Mouse (Mus musculus) ES-E14 (cell line): Measurements from ENCODE around the gene Steap2. TPM values are rescaled to one million over a fixed set of nuclear protein-coding genes. Genes with fewer than 3 reads are reported as not detected.
A peak's percentile ranks its signal among the peaks of the same experiment; 100 is the strongest.

Experiments
- DNase-seq: peaks from one replicate; pipeline ENCODE4 v3.0.0-alpha.2; 2013; ENCODE audit warnings: low read depth, low spot score
- H3K27ac ChIP-seq: 2 replicates; pipeline ENCODE4 v1.5.1; 2012; ENCODE audit warnings: low read depth, mild to moderate bottlenecking, low read length, moderate library complexity, mixed read lengths; ENCODE audit not compliant: poor library complexity, insufficient read depth, severe bottlenecking
- H3K36me3 ChIP-seq: 2 replicates; pipeline ENCODE4 v1.6.1; 2012; ENCODE audit warnings: mild to moderate bottlenecking, low read length, moderate library complexity, mixed read lengths; ENCODE audit not compliant: control insufficient read depth, poor library complexity, insufficient read depth, severe bottlenecking
- H3K4me1 ChIP-seq, 2 experiments: fragments of 150-350 bp in 1 of 2; sonication (generic) in 1 of 2; 2 replicates each; pipeline ENCODE4 v1.6.1; 2012; ENCODE audit warnings: low read length in 2 of 2, mild to moderate bottlenecking in 1 of 2, mixed read lengths in 1 of 2; ENCODE audit not compliant: control insufficient read depth in 2 of 2, insufficient read depth in 2 of 2, poor library complexity in 1 of 2
- H3K4me3 ChIP-seq, 2 experiments: fragments of 150-350 bp in 1 of 2; sonication (generic) in 1 of 2; 2 replicates each; pipeline ENCODE4 v1.5.1; 2012; ENCODE audit warnings: low read length in 2 of 2, low read depth in 1 of 2, mild to moderate bottlenecking in 1 of 2, mixed read lengths in 1 of 2; ENCODE audit not compliant: insufficient read depth in 1 of 2, poor library complexity in 1 of 2, severe bottlenecking in 1 of 2
- H3K9ac ChIP-seq: 2 replicates; pipeline ENCODE4 v1.6.1; 2012; ENCODE audit warnings: low read depth, mild to moderate bottlenecking, low read length, mixed read lengths; ENCODE audit not compliant: poor library complexity, insufficient read depth, severe bottlenecking
- H3K9me3 ChIP-seq: fragments of 150-350 bp; sonication (generic); 2 replicates; pipeline ENCODE4 v1.6.1; 2012; ENCODE audit warnings: low read depth, mild to moderate bottlenecking, low read length; ENCODE audit not compliant: control insufficient read depth, insufficient read depth
- CHD2 ChIP-seq: IDR thresholded peaks from 2 replicates; pipeline ENCODE4 v1.6.1; 2014; ENCODE audit warnings: mild to moderate bottlenecking, low read depth, low read length, inconsistent platforms
- HCFC1 ChIP-seq: IDR thresholded peaks from 2 replicates; pipeline ENCODE4 v1.6.1; 2012; ENCODE audit warnings: low read length, inconsistent platforms, borderline replicate concordance; ENCODE audit not compliant: insufficient read depth
- MAFK ChIP-seq: IDR thresholded peaks from 2 replicates; pipeline ENCODE4 v1.6.1; 2014; ENCODE audit warnings: mild to moderate bottlenecking, low read depth, low read length, inconsistent platforms; ENCODE audit not compliant: insufficient read depth
- ZC3H11A ChIP-seq: IDR thresholded peaks from 2 replicates; pipeline ENCODE4 v1.6.1; 2012; ENCODE audit warnings: low read depth, mild to moderate bottlenecking, inconsistent platforms, low read length, borderline replicate concordance
- ZNF384 ChIP-seq: IDR thresholded peaks from 2 replicates; pipeline ENCODE4 v1.6.1; 2012; ENCODE audit warnings: low read depth, low read length, inconsistent platforms
- in situ Hi-C, 2 experiments: fragments of 600-800 bp; cut with MboI; formaldehyde crosslinking; loops; one replicate each; pipeline ENCODE4 v1.15.1; 2025; ENCODE audit warnings: low sequenced_read_pairs in 2 of 2, inconsistent platforms in 1 of 2; ENCODE audit not compliant: unreplicated experiment in 2 of 2
- total RNA-seq: library from RNA; depleted of rRNA; stranded (reverse); fragments of 300-350 nt; gene quantifications from 2 replicates; pipeline ENCODE4 v1.2.3, GENCODE M21; 2012; rRNA removed

The Steap2 gene
- total RNA-seq = 26.4 and 33.2 TPM in 2 replicates

- H3K4me1 ChIP-seq = peaks cover 7% of the 10 kb centered on the region in 2 experiments; a peak in 2 of 4 replicates
- no peak for DNase-seq
- no peaks in the 10 kb centered on the region for H3K9me3 ChIP-seq
- H3K9ac ChIP-seq = peak within 1 kb of the TSS; percentile 90
- H3K4me3 ChIP-seq = peak within 1 kb of the TSS; percentile 80 to 96
- no peaks in the 10 kb centered on the region for H3K36me3 ChIP-seq
- TF ChIP-seq CHD2 = no peak
- no peak for TF ChIP-seq ZNF384
- TF ChIP-seq ZC3H11A = no peak
- no peak for TF ChIP-seq HCFC1
- TF ChIP-seq MAFK = no peak
- in situ Hi-C loops = no loop called here
- H3K27ac ChIP-seq = peak within 1 kb of the TSS; percentile 32
These were observed at the start of gene Steap2 for GRCm38 (mm10) chr5:5693956-5694653. Gene Steap2, minus strand, starts transcription at chr5:5694578.

GRCm38 (mm10) chr5:5734445-5734844 is 40.1 kb upstream of the Steap2 start:
- TF ChIP-seq HCFC1 = no peak
- TF ChIP-seq MAFK = no peak
- no peak for TF ChIP-seq ZC3H11A
- TF ChIP-seq CHD2 = no peak
- TF ChIP-seq ZNF384 = no peak
- Histone ChIP-seq H3K9me3 (no peaks in the 10 kb centered on the region), H3K9ac (no peak overlapping the region), H3K36me3 (no peaks in the 10 kb centered on the region), H3K4me1 (no peaks in the 10 kb centered on the region), H3K4me3 (no peak overlapping the region), H3K27ac (no peak overlapping the region)
- in situ Hi-C loops = no loop called here
- no peak for DNase-seq

- Histone ChIP-seq H3K36me3 (no peaks in the 10 kb centered on the region), H3K4me1 (no peaks in the 10 kb centered on the region), H3K27ac (no peak overlapping the region), H3K9me3 (no peaks in the 10 kb centered on the region), H3K4me3 (no peak overlapping the region), H3K9ac (no peak overlapping the region)
- in situ Hi-C loops = no loop called here
- DNase-seq = no peak
- TF ChIP-seq MAFK (no peak), CHD2 (no peak), ZNF384 (no peak), ZC3H11A (no peak), HCFC1 (no peak)
These were observed 38.5 kb upstream of the Steap2 start for GRCm38 (mm10) chr5:5732858-5733257.

GRCm38 (mm10) chr5:5732208-5732607 is 37.8 kb upstream of the Steap2 start:
- Histone ChIP-seq H3K4me1 (no peaks in the 10 kb centered on the region), H3K27ac (no peak overlapping the region), H3K9me3 (no peaks in the 10 kb centered on the region), H3K9ac (no peak overlapping the region), H3K4me3 (no peak overlapping the region), H3K36me3 (no peaks in the 10 kb centered on the region)
- in situ Hi-C loops = no loop called here
- DNase-seq = no peak
- TF ChIP-seq ZNF384 (no peak), MAFK (no peak), CHD2 (no peak)

GRCm38 (mm10) chr5:5729904-5730303 is 35.5 kb upstream of the Steap2 start:
- Histone ChIP-seq H3K4me3 (no peak overlapping the region), H3K4me1 (no peaks in the 10 kb centered on the region), H3K9ac (no peak overlapping the region), H3K27ac (no peak overlapping the region), H3K36me3 (no peaks in the 10 kb centered on the region), H3K9me3 (no peaks in the 10 kb centered on the region)
- in situ Hi-C loops = no loop called here
- TF ChIP-seq MAFK (no peak), CHD2 (no peak), ZNF384 (no peak), HCFC1 (no peak), ZC3H11A (no peak)
- DNase-seq = no peak
